Mouse (Mus musculus): ENCODE measurements at regions not wholly inside any gene's neighbourhood (a gene's known extent, or its start where the extent isn't known, plus 50 kb on each side); places are given as distances from the start of the nearest gene placed in this dataset.

GRCm38 (mm10) chr3:38254896-38255295 is 229.7 kb downstream of the Ankrd50 start:
- DNase-seq (ENCODE audit: low read depth): no peak

GRCm38 (mm10) chr3:38251592-38251991 is 233.1 kb downstream of the Ankrd50 start:
- no peak for DNase-seq (ENCODE audit: low read depth)

DNA sequence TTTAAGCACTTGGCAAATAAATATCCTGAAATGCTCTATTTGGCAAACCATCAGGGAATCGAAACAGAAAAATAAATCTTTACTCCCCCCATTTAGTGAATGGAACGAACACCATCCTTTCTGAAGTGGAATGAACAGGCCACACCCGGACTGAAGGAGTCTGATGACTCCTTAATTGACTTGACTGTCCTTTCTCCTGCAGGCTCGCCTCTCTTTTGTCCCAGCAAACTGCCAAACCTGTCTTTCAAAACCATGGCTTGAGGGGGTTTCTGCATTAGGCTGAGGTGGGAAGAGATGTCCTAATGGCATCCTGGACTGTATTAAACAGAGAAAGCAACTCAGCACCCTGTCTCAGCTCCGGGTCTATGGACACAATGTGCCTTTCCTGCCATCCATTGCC is 234.1 kb downstream of the Ankrd50 start:
- no peak for DNase-seq (ENCODE audit: low read depth)

DNA sequence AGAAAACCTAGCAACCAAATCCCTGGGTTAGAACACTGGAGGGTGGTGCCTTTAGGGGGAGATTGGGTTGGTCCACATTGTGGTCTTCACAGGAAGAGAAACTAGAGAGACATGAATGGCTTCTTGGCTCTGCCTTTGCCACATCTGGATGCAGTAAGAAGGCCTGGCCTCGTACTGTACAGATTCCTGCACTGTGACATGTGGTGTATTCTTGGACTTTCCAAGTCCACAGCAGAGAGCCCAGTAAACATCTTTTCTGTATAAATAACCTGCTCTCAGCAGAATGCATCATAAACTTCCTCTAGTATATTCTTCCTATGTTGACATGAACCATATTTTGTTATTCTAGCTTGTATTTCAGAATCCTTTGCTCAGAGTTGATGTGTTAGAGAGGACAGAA is 235.7 kb downstream of the Ankrd50 start:
- no peak for DNase-seq (ENCODE audit: low read depth)

GRCm38 (mm10) chr3:38246439-38246838 is 238.2 kb downstream of the Ankrd50 start:
- no peak for DNase-seq (ENCODE audit: low read depth)

- no peak for DNase-seq (ENCODE audit: low read depth)
These were observed 241.4 kb downstream of the Ankrd50 start for GRCm38 (mm10) chr3:38243209-38243608.

DNA sequence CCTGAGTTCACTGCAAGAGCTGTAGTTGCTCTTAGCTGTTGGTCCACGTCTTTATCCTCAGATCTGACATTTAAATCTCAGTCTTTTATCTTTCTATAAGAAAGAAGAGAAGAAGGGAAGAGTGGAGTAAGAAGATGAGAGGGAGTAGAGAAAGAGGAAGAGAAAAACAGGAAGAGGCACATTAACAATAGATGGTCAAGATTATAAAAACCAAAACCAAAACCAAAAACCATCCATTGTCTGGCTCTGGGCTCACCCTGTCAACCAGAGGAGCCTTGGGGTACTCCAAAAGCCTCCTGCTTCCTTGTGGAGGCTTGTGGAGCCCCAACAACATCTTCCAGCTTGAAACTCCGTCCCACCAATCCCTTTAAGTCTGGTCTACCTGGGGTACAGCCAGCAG is 247.0 kb downstream of the Ankrd50 start:
- DNase-seq (ENCODE audit: low read depth): no peak

DNA sequence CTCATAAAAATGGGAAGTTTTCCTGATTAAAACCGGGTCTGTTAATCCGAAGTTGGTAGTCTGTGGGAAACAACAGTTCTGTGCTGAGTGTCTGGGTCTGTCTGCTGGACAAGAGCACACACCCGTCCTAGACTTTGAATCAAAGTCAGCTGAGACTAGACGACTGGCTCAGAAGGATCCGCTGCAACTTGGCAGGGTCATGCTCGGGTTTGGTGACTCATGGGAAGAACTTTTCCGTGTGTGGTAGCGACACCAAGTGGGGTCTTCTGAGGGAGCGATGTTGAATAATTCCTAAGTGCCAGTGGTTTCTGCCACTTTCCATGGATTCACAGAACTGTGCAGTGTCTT is 248.9 kb downstream of the Ankrd50 start:
- no peak for DNase-seq (ENCODE audit: low read depth)

DNA sequence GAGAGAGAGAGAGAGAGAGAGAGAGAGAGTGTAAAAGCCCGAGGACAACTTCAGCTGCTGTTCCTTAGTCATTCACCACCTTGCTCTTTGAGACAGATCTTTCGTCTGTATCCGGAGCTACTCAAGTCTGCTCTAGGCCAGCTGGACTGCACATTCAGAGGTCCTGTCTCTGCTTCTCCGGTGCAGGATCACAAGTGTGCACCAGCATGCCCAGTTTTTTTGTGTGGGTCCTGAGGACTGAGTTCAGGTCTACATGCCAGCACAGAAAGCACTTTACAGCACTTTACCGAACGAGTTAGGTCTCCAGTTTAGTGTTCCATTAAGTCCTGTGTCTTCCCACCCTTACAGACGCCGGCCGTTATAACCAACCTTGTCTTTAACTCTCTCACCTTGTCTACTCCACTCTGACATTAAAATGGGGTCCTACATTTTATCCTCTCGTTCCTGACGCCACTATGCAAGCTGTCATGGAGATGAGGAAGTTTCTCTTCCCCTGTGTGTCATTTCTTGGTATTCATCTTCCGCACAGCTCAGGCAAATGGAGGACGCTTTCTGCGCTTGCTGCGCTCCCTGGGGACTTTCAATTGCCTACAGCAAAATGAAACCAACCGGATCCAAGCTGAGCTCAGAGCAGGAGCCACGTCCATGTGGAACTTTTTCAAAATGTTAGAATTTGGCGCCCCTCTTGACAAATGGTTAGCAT is 249.5 kb downstream of the Ankrd50 start:
- DNase-seq (ENCODE audit: low read depth): no peak

- DNase-seq (ENCODE audit: low read depth): no peak
These were observed 250.1 kb downstream of the Ankrd50 start for GRCm38 (mm10) chr3:38234534-38234933.

DNA sequence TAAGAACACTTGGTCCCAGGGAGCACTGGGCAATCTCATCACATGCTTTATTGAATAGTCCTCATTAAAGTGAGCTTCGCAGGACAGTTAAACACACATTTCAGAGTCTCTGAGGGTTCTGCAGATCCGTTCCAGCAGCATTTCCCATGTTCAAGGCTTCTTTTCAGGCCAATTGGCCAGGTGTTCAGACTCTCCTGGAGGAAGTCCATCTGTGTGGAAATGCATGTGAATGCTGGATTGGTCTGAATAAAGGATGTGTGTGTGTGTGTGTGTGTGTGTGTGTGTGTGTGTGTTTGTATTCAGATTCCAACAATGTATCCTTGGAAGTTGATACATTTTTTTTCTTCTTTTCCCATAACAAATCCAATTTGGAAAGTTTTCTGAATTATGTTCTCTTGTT is 250.6 kb downstream of the Ankrd50 start:
- no peak for DNase-seq (ENCODE audit: low read depth)

GRCm38 (mm10) chr3:38233091-38233490 is 251.6 kb downstream of the Ankrd50 start:
- DNase-seq (ENCODE audit: low read depth): no peak

DNA sequence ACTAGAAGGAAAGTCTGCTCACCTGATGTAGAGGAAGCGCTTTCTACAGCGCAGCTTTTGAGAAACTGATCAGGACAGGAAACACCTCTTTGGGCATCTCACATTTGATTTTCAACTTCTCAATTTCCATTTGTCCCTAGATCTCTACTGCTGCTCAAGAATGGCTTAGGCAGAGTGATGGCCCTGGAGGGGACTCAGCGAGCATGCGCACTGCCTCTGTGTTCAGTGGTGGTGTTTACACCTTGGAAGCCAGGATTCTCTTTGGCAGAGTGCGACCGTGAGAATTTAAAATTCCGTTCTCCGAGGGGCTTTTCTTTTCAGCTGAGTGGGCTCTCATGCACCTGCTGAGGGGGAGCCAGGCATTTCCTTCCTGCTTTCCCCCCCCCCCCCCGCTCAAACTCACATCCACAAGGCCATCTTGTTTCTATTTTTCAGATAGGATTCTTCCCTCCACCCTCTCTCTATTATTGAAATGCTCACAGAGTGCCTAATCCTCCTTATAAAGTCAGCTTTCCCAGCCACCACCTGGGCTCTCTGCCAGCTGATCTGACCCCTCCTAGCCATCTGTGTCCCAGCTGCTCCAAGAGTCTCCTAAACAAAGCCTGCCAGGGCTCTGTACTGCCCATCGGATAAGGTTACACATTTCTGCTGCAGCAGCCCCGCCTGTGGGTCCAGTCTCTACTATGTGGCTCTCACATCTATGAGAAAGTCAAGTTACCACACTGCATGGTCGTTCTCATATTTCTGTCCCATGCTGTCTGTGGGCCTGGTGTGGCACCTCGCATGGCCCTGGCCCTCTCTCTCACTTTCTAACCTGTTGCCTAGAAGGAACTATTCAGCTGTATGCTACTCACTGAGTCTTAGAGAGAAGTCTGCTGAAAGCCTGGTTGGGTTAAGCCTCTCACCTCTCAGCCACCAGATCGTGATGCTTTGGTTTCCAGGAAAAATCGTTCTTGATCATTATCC is 252.2 kb downstream of the Ankrd50 start:
- no peak for DNase-seq (ENCODE audit: low read depth)

- DNase-seq (ENCODE audit: low read depth): no peak
These were observed 253.1 kb downstream of the Ankrd50 start for GRCm38 (mm10) chr3:38231506-38231905.

DNA sequence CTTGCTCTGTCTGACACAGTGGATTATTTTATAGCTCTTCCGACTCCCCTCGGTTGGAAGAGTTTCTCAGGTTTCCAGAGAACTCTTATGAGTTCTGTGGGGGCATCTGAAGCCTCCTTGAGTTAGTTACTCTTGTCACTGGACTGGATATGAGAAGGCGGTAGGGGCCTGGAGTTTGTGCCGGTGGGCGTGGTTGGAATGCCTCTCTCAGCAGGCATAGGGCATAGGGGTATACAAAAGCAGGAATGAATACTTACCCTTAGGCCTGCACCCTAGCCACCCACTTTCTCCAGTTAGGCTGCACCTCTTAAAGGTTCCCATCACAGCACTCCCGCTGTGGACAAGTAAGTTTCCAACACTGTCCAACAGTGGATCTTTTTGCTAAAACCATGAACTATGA is 253.8 kb downstream of the Ankrd50 start:
- DNase-seq (ENCODE audit: low read depth): no peak

GRCm38 (mm10) chr3:38229686-38230085 is 255.0 kb downstream of the Ankrd50 start:
- DNase-seq (ENCODE audit: low read depth): no peak

- DNase-seq (ENCODE audit: low read depth): no peak
These were observed 255.6 kb downstream of the Ankrd50 start for GRCm38 (mm10) chr3:38229051-38229450.

- DNase-seq (ENCODE audit: low read depth): peak; percentile 16
These were observed 257.0 kb downstream of the Ankrd50 start for GRCm38 (mm10) chr3:38227596-38227995.

DNA sequence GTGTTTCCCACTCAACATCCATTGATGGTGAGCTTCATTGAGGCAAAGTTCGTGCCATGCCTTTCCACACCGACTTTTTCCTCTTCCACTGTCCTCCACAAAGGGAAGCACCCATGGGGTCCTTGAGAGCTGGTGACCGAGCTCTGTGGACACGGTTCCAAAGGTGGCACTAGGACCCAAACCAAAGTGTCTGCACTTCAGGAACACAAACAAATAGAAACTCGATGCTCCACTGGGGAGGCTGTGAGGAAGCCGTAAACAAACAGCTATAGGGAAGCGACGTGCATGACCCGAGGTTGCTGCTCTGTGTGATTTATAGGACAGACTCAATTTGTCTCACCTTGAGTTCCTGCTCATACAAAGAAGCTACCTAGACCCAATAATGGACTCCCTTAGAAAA is 257.5 kb downstream of the Ankrd50 start:
- no peak for DNase-seq (ENCODE audit: low read depth)

DNA sequence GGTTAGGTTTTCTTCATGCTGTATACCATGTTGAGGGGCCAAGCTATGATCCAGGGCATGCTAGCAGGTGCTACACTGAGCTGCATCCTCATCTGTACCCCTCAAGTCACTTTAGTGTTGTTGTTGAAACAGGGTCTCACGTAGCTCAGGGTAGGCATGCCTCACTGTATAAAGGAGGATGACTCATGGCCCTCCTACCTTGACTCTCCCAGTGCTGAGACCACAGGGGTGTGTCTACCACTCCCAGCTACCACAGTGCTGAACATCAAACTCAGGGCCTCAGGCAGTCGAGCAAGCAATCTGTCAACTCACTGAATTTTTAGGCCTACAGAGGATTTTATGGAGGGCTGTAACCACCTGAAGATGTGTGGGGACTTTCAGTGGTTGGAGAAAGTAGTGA is 258.5 kb downstream of the Ankrd50 start:
- no peak for DNase-seq (ENCODE audit: low read depth)

DNA sequence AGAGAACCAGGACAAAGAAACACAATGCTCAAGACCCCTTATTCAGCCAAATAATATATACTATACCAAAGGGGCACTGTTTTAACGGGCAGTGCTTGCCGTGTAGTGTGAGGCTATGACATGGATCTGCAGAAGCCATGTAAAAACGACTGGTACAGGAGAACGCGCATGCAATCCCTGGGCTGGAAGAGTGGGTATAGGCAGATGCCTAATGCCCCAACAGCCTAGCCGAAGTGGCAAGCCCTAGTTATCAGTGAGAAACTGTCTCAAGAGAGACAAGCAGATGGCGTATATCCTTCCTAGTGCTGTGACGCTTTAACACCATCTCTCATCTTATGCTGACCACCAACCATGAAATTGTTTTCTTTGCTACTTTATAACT is 262.8 kb downstream of the Ankrd50 start:
- no peak for DNase-seq (ENCODE audit: low read depth)

GRCm38 (mm10) chr3:38220934-38221833 is 263.5 kb downstream of the Ankrd50 start:
- DNase-seq (ENCODE audit: low read depth): peak; percentile 29

Measured in c-Kit-positive CD71-positive TER-119-negative erythroid progenitor cells, embryonic 14.5 days (primary cell).